Mouse (Mus musculus) lung, postnatal 0 days (tissue): ENCODE results near the gene Dazap1.

Source experiments
- CTCF ChIP-seq: IDR thresholded peaks from 2 replicates; pipeline ENCODE4 v1.5.1; 2016; ENCODE audit warnings: antibody characterized with exemption, mild to moderate bottlenecking
- EP300 ChIP-seq: IDR thresholded peaks from 2 replicates; pipeline ENCODE4 v1.6.1; 2016; ENCODE audit warnings: antibody characterized with exemption, mild to moderate bottlenecking, control low read depth

DNA sequence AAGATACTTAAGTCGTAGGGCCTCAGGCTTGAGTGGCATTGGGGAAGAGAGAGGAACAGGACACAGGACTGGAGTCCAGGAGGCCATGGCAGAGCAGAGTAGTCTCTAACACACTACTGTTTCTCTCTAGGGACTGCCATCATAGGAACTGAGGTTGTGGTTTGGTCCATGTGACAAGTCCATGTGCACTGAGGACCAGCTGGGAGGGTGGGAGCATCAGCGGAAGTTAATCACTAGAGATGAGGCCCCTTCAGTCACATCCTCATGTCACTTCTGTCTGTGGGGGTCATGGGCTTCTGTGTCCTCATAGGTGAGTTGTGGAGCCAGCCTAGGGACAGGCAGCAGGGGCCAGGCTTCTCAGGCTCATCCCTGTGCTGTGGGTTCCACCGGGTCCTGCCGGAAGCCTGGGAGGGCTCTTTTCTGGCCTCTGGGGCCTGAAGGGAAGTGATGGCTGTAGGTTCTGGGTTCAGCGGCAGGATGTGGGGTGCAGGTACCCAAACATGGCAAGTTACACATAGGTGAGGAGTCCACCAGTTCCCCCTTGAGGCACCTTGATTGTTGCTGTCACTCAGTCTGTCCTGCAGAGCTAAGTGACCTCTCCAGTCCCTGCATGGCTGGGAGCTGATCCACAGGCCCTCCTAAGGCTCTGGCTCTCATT lies 10.0 kb downstream of the Dazap1 start:
- TF ChIP-seq CTCF (no peak), EP300 (no peak)
